12 mouse cellular contexts compared by ENCODE assay signal in genomic region chr2:126951085-126951484, GRCm38 (mm10). TPM values are rescaled to one million over a fixed set of nuclear protein-coding genes. Genes with fewer than 3 reads are reported as not detected.
DNase-seq lines count a peak whose midpoint lies in the region; ATAC-seq and TF ChIP-seq lines count a peak whose summit lies in the region.
"Had no signal": no experiment of that assay in that cellular context is flagged by ENCODE, and none has a peak within 500 bp of the region (broad histone marks: within the 10 kb centered on the region; RNA-seq: fewer than 3 reads in every experiment).

No protein-coding gene starts in this region.

- H3K9ac ChIP-seq in stomach, postnatal 0 days (ENCODE audit: low read length), result no peak overlapping the region
- H3K9ac ChIP-seq: hindbrain, embryonic 14.5 days; lung, embryonic 14.5 days had no signal

- no peak overlapping the region for H3K27ac ChIP-seq in stomach, postnatal 0 days (replicated peaks)
- H3K27ac ChIP-seq: forebrain, embryonic 10.5 days; hindbrain, embryonic 14.5 days had no signal

- TF ChIP-seq EP300 in stomach, postnatal 0 days (optimal IDR thresholded peaks at IDR 0.05), result no peak

- no peaks in the 10 kb centered on the region for H3K4me1 ChIP-seq in lung, adult 2 months (ENCODE audit: control insufficient read depth, insufficient read depth, low read length)
- H3K4me1 ChIP-seq in stomach, postnatal 0 days (replicated peaks; ENCODE audit: control insufficient read depth, insufficient read depth), result no peaks in the 10 kb centered on the region
- H3K4me1 ChIP-seq: forebrain, embryonic 10.5 days had no signal

- no peaks in the 10 kb centered on the region for H3K36me3 ChIP-seq in stomach, postnatal 0 days (ENCODE audit: control insufficient read depth, insufficient read depth, low read length)
- H3K36me3 ChIP-seq: forebrain, embryonic 10.5 days had no signal

- peak; percentile 20 for DNase-seq in embryo, embryonic 11 days
- no peak for DNase-seq in embryo, embryonic 10.5 days (ENCODE audit: low spot score)
- DNase-seq in R1 (ENCODE audit: low read depth, low spot score), result peak; percentile 27
- peak; percentile 41 for DNase-seq in gastrocnemius, postnatal 14 days
- peak; percentile 88 to 90 for DNase-seq in kidney, adult 8-10 months
- DNase-seq in lung, adult 2 months, result no peak
- no peak for DNase-seq in frontal cortex, adult 2 months (ENCODE audit: extremely low spot score in 1 of 2, low spot score in 1 of 2)
- no peak for DNase-seq in stomach, postnatal 0 days (ENCODE audit: low spot score)
- DNase-seq: lung, embryonic 14.5 days; midbrain, embryonic 14.5 days had no signal

- 60% methylated on average over 7 of the region's 7 CpGs for WGBS in lung, adult 2 months
- WGBS in stomach, postnatal 0 days, result 62% methylated on average over 7 of the region's 7 CpGs

- no peaks in the 10 kb centered on the region for H3K27me3 ChIP-seq in stomach, postnatal 0 days (ENCODE audit: control insufficient read depth, insufficient read depth, low read length)

- intact Hi-C loops in gastrocnemius, postnatal 14 days (cut with DNase I; ENCODE audit: low total_unique reads), result no loop called here

- TF ChIP-seq CTCF in lung, adult 2 months (IDR thresholded peaks at IDR 0.05; ENCODE audit: insufficient read depth, low read length), result no peak
- no peak for TF ChIP-seq CTCF in stomach, postnatal 0 days (IDR thresholded peaks at IDR 0.05; ENCODE audit: low read depth)

- no peak overlapping the region for H3K4me2 ChIP-seq in stomach, postnatal 0 days (replicated peaks; ENCODE audit: low read depth)
- H3K4me2 ChIP-seq: hindbrain, embryonic 14.5 days; lung, embryonic 14.5 days had no signal

- no peak overlapping the region for H3K4me3 ChIP-seq in lung, adult 2 months (replicated peaks; ENCODE audit: extremely low read depth, low read depth, low read length)
- H3K4me3 ChIP-seq in stomach, postnatal 0 days (ENCODE audit: low read depth, low read length), result no peak overlapping the region
- H3K4me3 ChIP-seq: forebrain, embryonic 10.5 days had no signal

- no peak for TF ChIP-seq POLR2A in lung, adult 2 months (IDR thresholded peaks at IDR 0.05; ENCODE audit: borderline replicate concordance, extremely low read depth, low read depth, low read length)

- no peaks in the 10 kb centered on the region for H3K9me3 ChIP-seq in stomach, postnatal 0 days (ENCODE audit: control insufficient read depth, low read length)
- H3K9me3 ChIP-seq: forebrain, embryonic 10.5 days had no signal

- ATAC-seq in stomach, postnatal 0 days (ENCODE audit: low FRiP score, low TSS enrichment), result no peak

RNA-seq across cellular contexts. Expression of gene Sppl2a, which starts 18.1 kb away (rescaled TPM):
- 10 to 100 TPM; 45.9 to 49.0 TPM for total RNA-seq in gastrocnemius, postnatal 14 days (2021)
- polyA plus RNA-seq in lung, adult 2 months (2012; rRNA removed), result 13.1 and 23.0 TPM in 2 replicates
- 20.8 and 25.0 TPM in 2 replicates for polyA plus RNA-seq in frontal cortex, adult 2 months (2012; rRNA removed)
- 43.4 and 44.8 TPM in 2 replicates for polyA plus RNA-seq in stomach, postnatal 0 days (2015; fragmentation: Nextera tagmentation; extraction: Ambion mirVana)

RNA-seq across cellular contexts. Expression of gene Ap4e1, which starts 57.4 kb away (rescaled TPM):
- 1 to 10 TPM; 6.6 to 7.4 TPM for total RNA-seq in gastrocnemius, postnatal 14 days (2021)
- 2.8 and 3.8 TPM in 2 replicates for polyA plus RNA-seq in lung, adult 2 months (2012; rRNA removed)
- 8.7 and 9.9 TPM in 2 replicates for polyA plus RNA-seq in frontal cortex, adult 2 months (2012; rRNA removed)
- 3.6 and 3.9 TPM in 2 replicates for polyA plus RNA-seq in stomach, postnatal 0 days (2015; fragmentation: Nextera tagmentation; extraction: Ambion mirVana)

Comparison
In these comparisons a context has a peak if more than half of its experiments do, and no peak if none do; other contexts are left out.
1. DNase-seq: peak in embryo, embryonic 11 days (single experiment), R1 (single experiment), gastrocnemius, postnatal 14 days (single experiment) and kidney, adult 8-10 months (2 of 2); none in embryo, embryonic 10.5 days (single experiment), lung, adult 2 months (single experiment), frontal cortex, adult 2 months (0 of 2) and stomach, postnatal 0 days (single experiment).